ENCODE assay signal across 23 mouse cellular contexts in the genomic region with DNA sequence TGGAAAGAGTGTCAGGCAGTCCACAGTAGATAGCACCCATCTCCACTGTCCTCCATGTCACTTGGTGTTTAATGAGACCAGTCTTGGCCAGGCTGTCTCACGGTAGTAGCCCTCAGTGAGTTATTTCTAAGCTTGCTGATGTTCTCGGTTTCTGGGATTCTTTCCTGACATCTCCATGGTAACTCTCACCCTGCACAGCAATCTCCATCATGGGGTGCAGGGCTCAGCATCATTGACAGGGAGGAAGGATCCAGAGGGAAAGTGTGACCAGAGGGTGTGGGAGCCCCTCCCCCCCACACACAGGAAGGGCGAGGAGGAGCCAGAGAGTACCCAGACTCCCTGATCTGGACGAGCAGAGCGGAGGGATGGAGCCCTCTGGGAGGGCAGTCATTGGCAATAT.
DNase-seq lines count a peak whose midpoint lies in the region; ATAC-seq and TF ChIP-seq lines count a peak whose summit lies in the region.
"Had no signal": no experiment of that assay in that cellular context is flagged by ENCODE, and none has a peak within 500 bp of the region (broad histone marks: within the 10 kb centered on the region; RNA-seq: fewer than 3 reads in every experiment).

No protein-coding gene starts in this region.

- WGBS in forebrain, postnatal 0 days = 44% methylated on average over 5 of the region's 5 CpGs
- WGBS in forebrain, embryonic 10.5 days = 64% methylated on average over 5 of the region's 5 CpGs
- 80% methylated on average over 5 of the region's 5 CpGs for WGBS in kidney, adult 2 months
- WGBS in midbrain, embryonic 16.5 days = 45% methylated on average over 5 of the region's 5 CpGs
- WGBS in midbrain, postnatal 0 days = 31% methylated on average over 5 of the region's 5 CpGs

- H3K4me2 ChIP-seq in forebrain, postnatal 0 days (ENCODE audit: low read depth) = no peak overlapping the region
- no peak overlapping the region for H3K4me2 ChIP-seq in midbrain, embryonic 16.5 days (ENCODE audit: low read length)
- H3K4me2 ChIP-seq in midbrain, postnatal 0 days (ENCODE audit: low read depth, low read length, poor library complexity, severe bottlenecking) = no peak overlapping the region
- H3K4me2 ChIP-seq: embryonic facial prominence, embryonic 15.5 days; forebrain, embryonic 15.5 days; heart, embryonic 12.5 days; hindbrain, embryonic 14.5 days had no signal

- H3K9me3 ChIP-seq in forebrain, postnatal 0 days (ENCODE audit: low read length) = no peaks in the 10 kb centered on the region
- H3K9me3 ChIP-seq in forebrain, embryonic 10.5 days = no peaks in the 10 kb centered on the region
- no peaks in the 10 kb centered on the region for H3K9me3 ChIP-seq in midbrain, embryonic 16.5 days (replicated peaks; ENCODE audit: control insufficient read depth, low read length, poor library complexity, severe bottlenecking)
- no peaks in the 10 kb centered on the region for H3K9me3 ChIP-seq in midbrain, postnatal 0 days (ENCODE audit: low read length)
- H3K9me3 ChIP-seq: embryonic facial prominence, embryonic 15.5 days; forebrain, embryonic 15.5 days; heart, embryonic 12.5 days had no signal

- peak; percentile 34; the same call in 1 of the 2 replicates for ATAC-seq in forebrain, postnatal 0 days
- ATAC-seq in midbrain, embryonic 16.5 days = peak; percentile 25; the same call in 1 of the 2 replicates
- no peak for ATAC-seq in midbrain, postnatal 0 days (ENCODE audit: low FRiP score)
- ATAC-seq: CD4-positive, CD25-positive, alpha-beta regulatory T cell, adult 4 months; forebrain, embryonic 15.5 days had no signal

- H3K27ac ChIP-seq in forebrain, postnatal 0 days (ENCODE audit: low read depth, low read length) = no peak overlapping the region; the same call in 1 of the 2 replicates
- H3K27ac ChIP-seq in forebrain, embryonic 10.5 days = no peak overlapping the region
- H3K27ac ChIP-seq in kidney, adult 2 months (ENCODE audit: insufficient read depth, low read depth, low read length) = no peak overlapping the region
- no peak overlapping the region for H3K27ac ChIP-seq in midbrain, embryonic 16.5 days (ENCODE audit: low read length)
- H3K27ac ChIP-seq in midbrain, postnatal 0 days (ENCODE audit: low read depth, low read length) = no peak overlapping the region
- H3K27ac ChIP-seq: embryonic facial prominence, embryonic 15.5 days; forebrain, embryonic 15.5 days; gastrocnemius, adult 2 months had no signal

- H3K4me1 ChIP-seq in forebrain, postnatal 0 days (ENCODE audit: insufficient read depth) = peaks cover 29% of the 10 kb centered on the region
- H3K4me1 ChIP-seq in forebrain, embryonic 10.5 days = peaks cover 60% of the 10 kb centered on the region
- H3K4me1 ChIP-seq in kidney, adult 2 months (ENCODE audit: control insufficient read depth, insufficient read depth, low read length) = no peaks in the 10 kb centered on the region
- H3K4me1 ChIP-seq in midbrain, embryonic 16.5 days (ENCODE audit: control insufficient read depth, insufficient read depth, low read length) = peaks cover 26% of the 10 kb centered on the region
- H3K4me1 ChIP-seq in midbrain, postnatal 0 days (ENCODE audit: insufficient read depth, low read length) = peaks cover 9% of the 10 kb centered on the region; the same call in 1 of the 2 replicates
- H3K4me1 ChIP-seq: embryonic facial prominence, embryonic 15.5 days had no signal

- no peak overlapping the region for H3K9ac ChIP-seq in forebrain, postnatal 0 days
- no peak overlapping the region for H3K9ac ChIP-seq in midbrain, embryonic 16.5 days (ENCODE audit: low read depth, low read length)
- H3K9ac ChIP-seq in midbrain, postnatal 0 days (replicated peaks; ENCODE audit: low read length, poor library complexity, severe bottlenecking) = no peak overlapping the region
- H3K9ac ChIP-seq: embryonic facial prominence, embryonic 15.5 days; forebrain, embryonic 15.5 days; heart, embryonic 12.5 days; hindbrain, embryonic 14.5 days had no signal

- H3K4me3 ChIP-seq in forebrain, postnatal 0 days (ENCODE audit: low read depth, low read length) = no peak overlapping the region
- H3K4me3 ChIP-seq in forebrain, embryonic 10.5 days = no peak overlapping the region
- H3K4me3 ChIP-seq in kidney, adult 2 months (ENCODE audit: insufficient read depth, low read depth, low read length) = no peak overlapping the region
- no peak overlapping the region for H3K4me3 ChIP-seq in midbrain, embryonic 16.5 days (ENCODE audit: low read depth, low read length)
- H3K4me3 ChIP-seq in midbrain, postnatal 0 days (ENCODE audit: low read depth, low read length) = no peak overlapping the region
- H3K4me3 ChIP-seq: embryonic facial prominence, embryonic 15.5 days; erythroblast, embryonic 14.5 days; forebrain, embryonic 15.5 days; gastrocnemius, adult 2 months; heart, embryonic 12.5 days had no signal

- TF ChIP-seq CTCF in forebrain, postnatal 0 days (IDR thresholded peaks at IDR 0.05; ENCODE audit: low read depth) = no peak
- TF ChIP-seq CTCF in kidney, adult 2 months (conservative IDR thresholded peaks at IDR 0.05; ENCODE audit: insufficient read depth, insufficient read length, low read depth, low read length) = no peak
- no peak for TF ChIP-seq CTCF in midbrain, postnatal 0 days (IDR thresholded peaks at IDR 0.05)

- DNase-seq in forebrain, postnatal 0 days = no peak
- DNase-seq in forebrain, embryonic 10.5 days (ENCODE audit: extremely low spot score, low spot score) = no peak
- peak; percentile 0 for DNase-seq in kidney, adult 11 months
- DNase-seq in kidney, adult 2 months = no peak
- no peak for DNase-seq in midbrain, postnatal 0 days (ENCODE audit: low spot score)
- peak; percentile 50 for DNase-seq in brain, adult 2 months (ENCODE audit: low read depth, low spot score)
- DNase-seq: adrenal gland, adult 8-10 months; adrenal gland, postnatal 36 days; B cell, adult 2 months; cerebellum, adult 11 months; cerebellum, adult 8-10 months; embryo, embryonic 11 days; gastrocnemius, adult 2 months; gastrocnemius, postnatal 25 days; heart, postnatal 36 days had no signal

- no peaks in the 10 kb centered on the region for H3K27me3 ChIP-seq in forebrain, postnatal 0 days (ENCODE audit: insufficient read depth, low read length)
- peaks cover 79% of the 10 kb centered on the region for H3K27me3 ChIP-seq in forebrain, embryonic 10.5 days (ENCODE audit: poor library complexity, severe bottlenecking)
- no peaks in the 10 kb centered on the region for H3K27me3 ChIP-seq in kidney, adult 2 months (replicated peaks; ENCODE audit: control insufficient read depth, insufficient read depth, low read length)
- H3K27me3 ChIP-seq in midbrain, embryonic 16.5 days (ENCODE audit: control insufficient read depth, insufficient read depth, low read depth, low read length) = no peaks in the 10 kb centered on the region
- no peaks in the 10 kb centered on the region for H3K27me3 ChIP-seq in midbrain, postnatal 0 days (ENCODE audit: insufficient read depth, low read length)
- H3K27me3 ChIP-seq: embryonic facial prominence, embryonic 15.5 days; heart, embryonic 12.5 days had no signal

- TF ChIP-seq POLR2A in kidney, adult 2 months (IDR thresholded peaks at IDR 0.05; ENCODE audit: low read depth, low read length) = no peak

- no peaks in the 10 kb centered on the region for H3K36me3 ChIP-seq in forebrain, postnatal 0 days (ENCODE audit: insufficient read depth)
- H3K36me3 ChIP-seq in forebrain, embryonic 10.5 days (replicated peaks) = no peaks in the 10 kb centered on the region
- no peaks in the 10 kb centered on the region for H3K36me3 ChIP-seq in kidney, adult 2 months (ENCODE audit: control insufficient read depth, insufficient read depth, low read length)
- no peaks in the 10 kb centered on the region for H3K36me3 ChIP-seq in midbrain, embryonic 16.5 days (ENCODE audit: control insufficient read depth, insufficient read depth, low read length)
- H3K36me3 ChIP-seq in midbrain, postnatal 0 days (ENCODE audit: insufficient read depth, low read length) = no peaks in the 10 kb centered on the region
- H3K36me3 ChIP-seq: embryonic facial prominence, embryonic 15.5 days; forebrain, embryonic 15.5 days; G1E; heart, embryonic 12.5 days had no signal

Comparison
In these comparisons a context has a peak if more than half of its experiments do, and no peak if none do; other contexts are left out.
1. DNase-seq: peak in kidney, adult 11 months (single experiment) and brain, adult 2 months (single experiment); none in forebrain, postnatal 0 days (single experiment), forebrain, embryonic 10.5 days (single experiment), kidney, adult 2 months (single experiment) and midbrain, postnatal 0 days (single experiment).